Mouse (Mus musculus): ENCODE data around the gene Il22ra1. TPM values are rescaled to one million over a fixed set of nuclear protein-coding genes. Genes with fewer than 3 reads are reported as not detected.

Il22ra1 gene
- polyA plus RNA-seq, 1 experiment, result not detected

DNA sequence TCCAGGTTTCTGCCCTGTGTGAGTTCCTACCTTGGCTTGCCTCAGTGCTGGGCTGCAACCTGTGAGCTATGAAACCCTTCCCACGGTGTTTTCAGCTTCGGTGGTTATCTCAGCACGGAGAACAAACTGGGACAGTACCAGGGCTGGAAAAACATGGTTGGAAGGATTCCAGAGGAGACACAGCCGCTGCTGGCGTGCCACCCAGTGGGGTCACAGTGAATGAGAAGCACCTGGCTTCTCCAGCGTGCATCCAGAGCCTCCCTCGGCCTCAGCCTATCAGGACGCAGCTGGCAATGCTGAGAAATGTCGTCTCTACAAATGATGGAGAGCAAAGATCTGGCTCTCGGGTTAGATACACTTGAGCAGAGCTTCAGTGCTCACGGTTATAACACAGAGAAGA lies 1.6 kb upstream of the Il22ra1 start:
- TF ChIP-seq FLI1 (IDR thresholded peaks at IDR 0.05; ENCODE audit: low read length), result no peak
- TF ChIP-seq GATA1 (IDR thresholded peaks at IDR 0.05; ENCODE audit: borderline replicate concordance, low read length), result no peak
- 0 out of 2 replicates have a peak, but pooled peaks cover 4% of the 10 kb centered on the region for H3K4me1 ChIP-seq
- H3K4me3 ChIP-seq (replicated peaks), result no peak overlapping the region
- peaks cover 47% of the 10 kb centered on the region for H3K27me3 ChIP-seq (replicated peaks)
- H3K9me3 ChIP-seq, result peaks cover 34% of the 10 kb centered on the region
- no peaks in the 10 kb centered on the region for H3K36me3 ChIP-seq (replicated peaks; ENCODE audit: low read length)

DNA sequence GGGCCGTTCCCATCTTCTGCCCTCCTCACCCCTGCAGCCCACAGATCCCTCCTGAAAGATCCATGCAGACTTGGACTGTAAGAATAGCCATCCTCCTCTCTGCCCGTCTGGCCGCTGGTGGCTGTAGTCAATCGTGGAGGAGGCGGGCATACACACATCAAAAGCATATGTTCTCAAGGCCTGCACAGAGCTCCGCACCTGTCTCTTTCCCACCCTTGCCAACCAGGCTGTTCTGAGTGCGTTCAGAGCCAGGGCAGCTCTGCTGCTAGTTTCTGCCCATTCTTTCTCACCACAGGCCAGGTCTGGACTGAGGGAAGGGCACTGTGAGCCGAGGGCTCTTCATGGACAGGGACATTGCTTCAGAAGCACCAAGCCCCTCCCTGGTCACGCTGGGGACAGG lies 2.2 kb downstream of the Il22ra1 start:
- peaks cover 48% of the 10 kb centered on the region for H3K27me3 ChIP-seq (replicated peaks)

DNA sequence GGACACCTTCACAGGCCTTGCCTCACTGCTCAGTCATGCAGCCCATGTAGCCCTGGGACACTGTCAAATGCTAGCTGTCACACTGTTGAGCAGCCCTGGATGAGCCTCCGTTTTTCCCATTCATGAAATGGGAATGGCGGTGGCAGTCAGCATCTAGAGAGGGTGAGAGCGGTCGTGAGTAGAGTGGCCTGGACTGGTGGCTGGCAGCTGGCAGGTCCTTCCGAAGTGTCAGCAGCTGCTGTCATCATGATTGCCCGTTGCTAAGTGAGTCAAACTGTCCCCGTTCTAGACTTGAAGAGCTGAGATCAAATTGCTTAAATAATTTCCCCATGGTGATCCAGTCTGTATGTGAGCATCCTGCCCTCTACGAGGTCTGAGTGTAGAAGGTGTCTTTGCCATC lies 3.0 kb downstream of the Il22ra1 start:
- TF ChIP-seq FLI1 (IDR thresholded peaks at IDR 0.05; ENCODE audit: low read length), result no peak
- TF ChIP-seq GATA1 (IDR thresholded peaks at IDR 0.05; ENCODE audit: borderline replicate concordance, low read length), result no peak

More for the DNA sequence above, 2.2 kb downstream of the Il22ra1 start:
- Histone ChIP-seq H3K4me3 (replicated peaks) (no peak overlapping the region), H3K4me1 (0 out of 2 replicates have a peak, but pooled peaks cover 4% of the 10 kb centered on the region), H3K36me3 (replicated peaks; ENCODE audit: low read length) (no peaks in the 10 kb centered on the region), H3K9me3 (peaks cover 21% of the 10 kb centered on the region)
- TF ChIP-seq GATA1 (IDR thresholded peaks at IDR 0.05; ENCODE audit: borderline replicate concordance, low read length) (no peak), FLI1 (IDR thresholded peaks at IDR 0.05; ENCODE audit: low read length) (no peak)

DNA sequence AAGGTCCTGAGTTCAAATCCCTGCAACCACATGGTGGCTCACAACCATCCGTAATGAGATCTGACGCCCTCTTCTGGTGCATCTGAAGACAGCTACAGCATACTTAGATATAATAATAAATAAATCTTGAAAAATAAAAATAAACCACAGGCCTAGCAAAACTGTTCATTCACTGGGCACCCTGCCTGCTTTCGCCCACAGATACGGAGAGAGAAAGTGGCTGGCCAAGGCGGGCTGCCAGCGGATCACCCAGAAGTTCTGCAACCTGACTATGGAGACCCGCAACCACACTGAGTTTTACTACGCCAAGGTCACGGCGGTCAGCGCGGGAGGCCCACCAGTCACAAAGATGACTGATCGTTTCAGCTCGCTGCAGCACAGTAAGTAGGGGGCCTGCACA lies 5.9 kb downstream of the Il22ra1 start:
- peaks cover 42% of the 10 kb centered on the region for H3K27me3 ChIP-seq (replicated peaks)
- peaks cover 23% of the 10 kb centered on the region for H3K9me3 ChIP-seq
- H3K4me1 ChIP-seq, result no peaks in the 10 kb centered on the region
- H3K4me3 ChIP-seq (replicated peaks), result no peak overlapping the region
- H3K36me3 ChIP-seq (replicated peaks; ENCODE audit: low read length), result no peaks in the 10 kb centered on the region
- TF ChIP-seq GATA1 (IDR thresholded peaks at IDR 0.05; ENCODE audit: borderline replicate concordance, low read length) (no peak), FLI1 (IDR thresholded peaks at IDR 0.05; ENCODE audit: low read length) (no peak)

More for the DNA sequence above, 3.0 kb downstream of the Il22ra1 start:
- H3K27me3 ChIP-seq (replicated peaks), result peaks cover 45% of the 10 kb centered on the region
- no peak overlapping the region for H3K4me3 ChIP-seq (replicated peaks)
- no peaks in the 10 kb centered on the region for H3K36me3 ChIP-seq (replicated peaks; ENCODE audit: low read length)
- H3K4me1 ChIP-seq, result 0 out of 2 replicates have a peak, but pooled peaks cover 4% of the 10 kb centered on the region
- peaks cover 23% of the 10 kb centered on the region for H3K9me3 ChIP-seq

DNA sequence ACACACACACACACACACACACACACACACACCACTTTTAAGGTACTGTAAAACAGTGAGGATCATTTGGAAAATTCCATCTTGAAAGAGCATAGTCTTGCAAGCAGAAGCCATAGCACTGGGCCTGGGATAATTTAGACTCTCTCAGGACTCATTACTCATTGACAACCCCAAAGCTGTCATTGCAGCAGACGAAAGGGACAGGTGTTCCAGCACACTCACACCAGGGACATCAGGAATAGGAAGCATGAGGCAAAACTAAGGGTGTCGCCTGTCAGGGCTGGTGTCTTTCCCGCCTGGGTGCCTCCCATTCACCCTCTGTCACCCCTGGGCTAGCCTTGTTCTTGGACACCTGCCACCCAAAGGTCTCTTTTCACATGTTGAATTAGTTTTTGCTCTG lies 8.9 kb downstream of the Il22ra1 start:
- Histone ChIP-seq H3K36me3 (replicated peaks; ENCODE audit: low read length) (no peaks in the 10 kb centered on the region), H3K9me3 (peaks cover 23% of the 10 kb centered on the region), H3K27me3 (replicated peaks) (peaks cover 24% of the 10 kb centered on the region), H3K4me1 (no peaks in the 10 kb centered on the region), H3K4me3 (replicated peaks) (no peak overlapping the region)
- TF ChIP-seq GATA1 (IDR thresholded peaks at IDR 0.05; ENCODE audit: borderline replicate concordance, low read length) (no peak), FLI1 (IDR thresholded peaks at IDR 0.05; ENCODE audit: low read length) (no peak)

DNA sequence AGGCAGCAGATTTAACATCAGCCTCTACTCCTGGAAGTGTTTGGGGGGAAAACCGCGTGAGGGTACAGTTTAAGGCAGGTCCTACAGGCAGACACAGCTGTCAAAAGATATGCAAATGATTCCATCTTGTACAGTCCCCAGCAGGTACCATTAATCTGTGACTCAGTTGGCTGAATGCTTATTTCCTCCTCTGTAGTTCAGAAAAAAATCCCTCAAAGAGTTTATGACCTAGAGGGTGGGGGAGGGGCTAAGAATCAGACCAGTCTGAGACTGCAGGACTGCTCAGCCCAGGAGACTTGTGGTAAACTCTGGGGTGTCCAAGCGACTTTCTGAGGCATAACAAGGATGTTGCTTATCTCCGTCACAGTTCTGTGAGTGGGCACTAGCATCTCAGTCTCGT lies 10.3 kb downstream of the Il22ra1 start:
- Histone ChIP-seq H3K9me3 (peaks cover 23% of the 10 kb centered on the region), H3K27me3 (replicated peaks) (peaks cover 26% of the 10 kb centered on the region), H3K4me1 (no peaks in the 10 kb centered on the region), H3K4me3 (replicated peaks) (no peak overlapping the region), H3K36me3 (replicated peaks; ENCODE audit: low read length) (no peaks in the 10 kb centered on the region)
- TF ChIP-seq GATA1 (IDR thresholded peaks at IDR 0.05; ENCODE audit: borderline replicate concordance, low read length) (no peak), FLI1 (IDR thresholded peaks at IDR 0.05; ENCODE audit: low read length) (no peak)

DNA sequence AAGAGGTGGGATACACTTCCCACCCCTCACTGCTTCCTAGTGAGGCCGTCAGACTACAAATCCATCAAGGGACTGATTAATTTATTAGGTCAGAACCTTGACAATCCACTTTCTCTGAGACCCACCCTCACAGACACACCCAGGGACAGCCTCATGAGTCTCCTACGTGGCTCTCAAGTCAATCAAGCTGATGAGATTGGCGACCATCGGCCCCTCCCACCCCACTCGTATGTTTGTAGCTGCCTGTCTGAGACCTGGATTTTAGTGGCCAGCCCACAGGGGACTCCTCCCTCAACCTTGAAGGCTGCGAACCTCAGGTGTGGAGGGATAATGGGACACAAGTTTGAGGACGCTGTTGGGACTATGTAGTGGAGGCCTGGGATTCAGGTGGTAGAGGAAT lies 11.2 kb downstream of the Il22ra1 start:
- no peaks in the 10 kb centered on the region for H3K4me1 ChIP-seq
- H3K36me3 ChIP-seq (replicated peaks; ENCODE audit: low read length), result no peaks in the 10 kb centered on the region
- H3K4me3 ChIP-seq (replicated peaks), result no peak overlapping the region
- peaks cover 33% of the 10 kb centered on the region for H3K27me3 ChIP-seq (replicated peaks)
- TF ChIP-seq GATA1 (IDR thresholded peaks at IDR 0.05; ENCODE audit: borderline replicate concordance, low read length) (no peak), FLI1 (IDR thresholded peaks at IDR 0.05; ENCODE audit: low read length) (no peak)
- peaks cover 15% of the 10 kb centered on the region for H3K9me3 ChIP-seq

DNA sequence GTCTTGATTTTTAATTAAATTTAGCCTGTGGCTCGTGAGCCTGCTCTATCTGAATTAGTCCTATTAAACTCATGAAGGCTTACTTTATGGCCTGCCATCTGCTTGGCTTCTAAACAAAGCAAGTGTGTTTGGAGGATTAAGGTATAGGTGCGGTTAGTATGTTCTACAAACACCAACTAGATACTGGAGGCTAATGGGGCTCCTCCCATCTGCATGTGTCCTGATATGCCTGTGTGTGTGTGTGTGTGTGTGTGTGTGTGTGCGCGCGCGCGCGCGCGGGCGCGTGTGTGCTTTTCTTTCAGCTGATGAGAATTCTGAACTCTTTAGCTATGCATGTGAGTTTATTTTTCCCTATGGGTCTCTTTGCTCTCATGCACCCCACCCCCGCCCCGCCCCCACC lies 11.7 kb downstream of the Il22ra1 start:
- Histone ChIP-seq H3K9me3 (peaks cover 10% of the 10 kb centered on the region), H3K27me3 (replicated peaks) (peaks cover 33% of the 10 kb centered on the region), H3K36me3 (replicated peaks; ENCODE audit: low read length) (no peaks in the 10 kb centered on the region), H3K4me3 (replicated peaks) (no peak overlapping the region), H3K4me1 (no peaks in the 10 kb centered on the region)
- TF ChIP-seq GATA1 (IDR thresholded peaks at IDR 0.05; ENCODE audit: borderline replicate concordance, low read length) (no peak), FLI1 (IDR thresholded peaks at IDR 0.05; ENCODE audit: low read length) (no peak)

DNA sequence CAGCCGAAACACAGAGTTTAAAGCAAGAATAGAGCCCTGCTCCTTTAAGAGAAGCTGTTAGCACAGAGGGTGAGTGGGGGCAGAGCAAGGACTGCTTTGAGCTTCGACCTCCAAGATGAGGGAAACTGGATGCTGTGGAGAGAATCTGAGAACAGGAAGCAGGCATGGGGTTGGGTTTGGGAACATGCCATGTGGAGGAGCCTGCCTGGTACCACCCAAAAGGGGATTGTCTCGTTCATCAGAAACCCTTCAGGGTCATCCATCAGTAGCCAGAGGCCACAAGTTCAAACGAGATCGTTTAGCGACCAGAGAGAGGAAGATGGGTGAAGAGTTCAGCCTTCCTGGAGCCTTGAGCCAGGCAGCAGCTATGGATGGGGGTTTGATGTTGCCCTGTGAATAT lies 15.5 kb downstream of the Il22ra1 start:
- Histone ChIP-seq H3K9me3 (no peaks in the 10 kb centered on the region), H3K4me3 (replicated peaks) (no peak overlapping the region), H3K4me1 (no peaks in the 10 kb centered on the region), H3K36me3 (replicated peaks; ENCODE audit: low read length) (no peaks in the 10 kb centered on the region), H3K27me3 (replicated peaks) (peaks cover 49% of the 10 kb centered on the region)
- TF ChIP-seq GATA1 (IDR thresholded peaks at IDR 0.05; ENCODE audit: borderline replicate concordance, low read length) (no peak), FLI1 (IDR thresholded peaks at IDR 0.05; ENCODE audit: low read length) (no peak)

DNA sequence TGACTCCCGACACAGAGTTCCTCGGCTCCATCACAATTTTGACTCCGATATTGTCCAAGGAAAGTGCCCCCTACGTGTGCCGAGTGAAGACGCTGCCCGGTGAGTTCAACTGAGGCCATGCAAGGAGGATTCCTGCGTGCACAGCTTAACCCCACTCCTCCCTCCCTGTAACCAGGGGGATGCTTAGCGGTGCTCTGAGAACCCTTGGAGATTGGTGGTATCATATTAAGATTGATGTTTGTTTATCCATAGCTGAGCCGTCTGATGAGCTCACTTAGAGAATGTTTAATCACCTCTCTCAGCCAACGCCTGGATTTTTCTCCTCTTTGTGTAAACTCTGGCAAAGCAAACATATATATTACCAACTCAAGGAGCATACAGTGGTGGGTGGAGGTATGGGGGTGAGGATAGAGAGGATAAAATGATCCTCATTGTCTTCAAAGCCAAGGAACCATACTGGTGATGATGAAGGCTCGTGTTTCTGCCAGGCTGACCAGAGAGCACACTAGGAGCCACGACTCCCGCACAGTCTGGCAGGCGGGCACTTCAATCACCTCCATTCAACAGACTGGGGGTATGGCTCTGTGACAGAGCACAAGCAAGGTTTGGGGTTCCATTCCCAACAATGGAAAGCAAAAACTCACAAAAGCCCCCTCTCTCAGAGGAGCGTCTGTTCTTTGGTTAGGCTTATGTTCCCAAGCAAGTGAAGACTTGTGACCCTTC lies 16.9 kb downstream of the Il22ra1 start:
- Histone ChIP-seq H3K27me3 (replicated peaks) (peaks cover 46% of the 10 kb centered on the region), H3K4me1 (no peaks in the 10 kb centered on the region), H3K9me3 (no peaks in the 10 kb centered on the region), H3K36me3 (replicated peaks; ENCODE audit: low read length) (no peaks in the 10 kb centered on the region), H3K4me3 (replicated peaks) (no peak overlapping the region)
- TF ChIP-seq GATA1 (IDR thresholded peaks at IDR 0.05; ENCODE audit: borderline replicate concordance, low read length), result no peak
- TF ChIP-seq FLI1 (IDR thresholded peaks at IDR 0.05; ENCODE audit: low read length), result no peak

Measured in megakaryocyte, embryonic 14.5 days (primary cell).